Mouse (Mus musculus): Measurements from ENCODE around the gene Muc20.

DNA sequence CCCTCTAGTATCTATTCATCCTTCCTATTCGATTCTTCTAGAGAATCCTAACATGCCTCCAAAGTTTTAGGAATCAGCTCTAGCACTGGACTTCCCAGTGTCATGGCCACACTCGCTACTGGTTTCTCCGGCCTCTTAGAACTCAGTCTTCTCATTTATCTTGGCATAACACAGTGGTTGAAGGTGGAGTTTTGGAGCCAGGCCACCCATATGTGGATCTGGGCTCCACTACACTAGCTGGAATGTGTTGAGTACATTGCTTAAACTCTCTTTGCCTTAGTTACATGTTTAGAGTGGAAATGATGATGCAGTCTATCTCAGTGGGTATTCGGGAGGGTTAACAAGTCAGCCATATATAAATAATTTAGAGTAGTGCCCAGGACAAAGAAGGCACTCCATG lies 20.8 kb upstream of the Muc20 start:
- no peak for TF ChIP-seq GATA1 (IDR thresholded peaks at IDR 0.05; ENCODE audit: borderline replicate concordance, low read length)
- TF ChIP-seq FLI1 (IDR thresholded peaks at IDR 0.05; ENCODE audit: low read length): no peak

All from megakaryocyte, embryonic 14.5 days (primary cell).